Mouse (Mus musculus) heart, postnatal 0 days (tissue): ENCODE results near the gene Kmt2c. TPM values are rescaled to one million over a fixed set of nuclear protein-coding genes. Genes with fewer than 3 reads are reported as not detected.

ENCODE experiments used
- ATAC-seq: fragments of 200-750 bp; cut with Nextera tagmentation; 2 replicates; pipeline ENCODE4 v1.8.0; 2017; ENCODE audit warnings: low read depth, moderate number of reproducible peaks, moderate library complexity; ENCODE audit not compliant: insufficient read depth
- DNase-seq: peaks from one replicate; pipeline ENCODE4 v3.0.0-alpha.2; 2016; ENCODE audit warnings: low spot score
- H3K27ac ChIP-seq: fragments of 300-500 bp; sonication (generic); 2 replicates; pipeline ENCODE4 v1.5.1; 2014; ENCODE audit warnings: low read depth, mild to moderate bottlenecking
- H3K27me3 ChIP-seq: fragments of 300-500 bp; sonication (generic); 2 replicates; pipeline ENCODE4 v1.6.1; 2014; ENCODE audit warnings: low read length, mixed read lengths; ENCODE audit not compliant: control insufficient read depth, insufficient read depth
- H3K36me3 ChIP-seq: fragments of 300-500 bp; sonication (generic); replicated peaks from 2 replicates; pipeline ENCODE4 v1.6.1; 2014; ENCODE audit warnings: low read length, mixed read lengths; ENCODE audit not compliant: control insufficient read depth, insufficient read depth
- H3K4me1 ChIP-seq: fragments of 300-500 bp; sonication (generic); 2 replicates; pipeline ENCODE4 v1.6.1; 2014; ENCODE audit warnings: antibody characterized with exemption; ENCODE audit not compliant: control insufficient read depth, insufficient read depth
- H3K4me2 ChIP-seq: fragments of 300-500 bp; sonication (generic); 2 replicates; pipeline ENCODE4 v1.6.1; 2014; ENCODE audit warnings: low read depth, mild to moderate bottlenecking, low read length, moderate library complexity
- H3K4me3 ChIP-seq: fragments of 300-500 bp; sonication (generic); 2 replicates; pipeline ENCODE4 v1.5.1; 2014; ENCODE audit warnings: low read depth, low read length
- H3K9ac ChIP-seq: fragments of 300-500 bp; sonication (generic); replicated peaks from 2 replicates; pipeline ENCODE4 v1.6.1; 2014; ENCODE audit warnings: low read depth, low read length, mixed read lengths
- H3K9me3 ChIP-seq: fragments of 300-500 bp; sonication (generic); replicated peaks from 2 replicates; pipeline ENCODE4 v1.6.1; 2016; ENCODE audit warnings: low read length; ENCODE audit not compliant: control insufficient read depth
- CTCF ChIP-seq: IDR thresholded peaks from 2 replicates; pipeline ENCODE4 v1.5.1; 2016; ENCODE audit warnings: antibody characterized with exemption, control low read depth, low read depth
- EP300 ChIP-seq: IDR thresholded peaks from 2 replicates; pipeline ENCODE4 v1.6.1; 2016; ENCODE audit warnings: antibody characterized with exemption, low read depth
- WGBS: fragments of 180-500 bp; shearing (Covaris S2); extraction: QIAGEN DNeasy Blood & Tissue Kit; methylation state at CpG from one replicate; pipeline ENCODE4 v1.1.7; 2014; 5-methylcytosine and 5-hydroxymethylcytosine counted together
- polyA plus RNA-seq: library from polyadenylated mRNA; unstranded; fragments of >200 nt; fragmentation: Nextera tagmentation; extraction: Ambion mirVana; gene quantifications from 2 replicates; pipeline ENCODE4 v1.2.1, GENCODE M21; 2015
- total RNA-seq: library from RNA; depleted of rRNA; stranded (reverse); fragments of >200 nt; gene quantifications from 2 replicates; pipeline ENCODE4 v1.2.3, GENCODE M21; 2014; ENCODE audit warnings: low replicate concordance; rRNA removed

Kmt2c gene
- total RNA-seq (22.4 and 29.3 TPM in 2 replicates), polyA plus RNA-seq (5.4 TPM in 2 replicates)

GRCm38 (mm10) chr5:25498346-25498820, at the start of gene Kmt2c:
TSS of gene Kmt2c (minus strand) at chr5:25498783.
- TF ChIP-seq CTCF: no peak
- TF ChIP-seq EP300: no peak
- DNase-seq: peak; percentile 66
- H3K27ac ChIP-seq: peak within 1 kb of the TSS; percentile 98
- peak within 1 kb of the TSS; percentile 87 for H3K4me2 ChIP-seq
- no peaks in the 10 kb centered on the region for H3K27me3 ChIP-seq
- 1% methylated on average over 30 of the region's 54 CpGs for WGBS
- 0 out of 2 replicates have a peak, but pooled peaks have one; percentile 0 for ATAC-seq
- H3K36me3 ChIP-seq: no peaks in the 10 kb centered on the region
- peak within 1 kb of the TSS; percentile 98 for H3K9ac ChIP-seq
- H3K4me3 ChIP-seq: peak within 1 kb of the TSS; percentile 100
- peaks cover 9% of the 10 kb centered on the region for H3K4me1 ChIP-seq
- no peaks in the 10 kb centered on the region for H3K9me3 ChIP-seq

GRCm38 (mm10) chr5:25546912-25547311, 48.3 kb upstream of the Kmt2c start:
- no peak for TF ChIP-seq EP300
- no peak for TF ChIP-seq CTCF
- H3K4me1 ChIP-seq: no peaks in the 10 kb centered on the region
- WGBS: 95% methylated on average over 2 of the region's 2 CpGs
- no peak for DNase-seq
- no peaks in the 10 kb centered on the region for H3K9me3 ChIP-seq
- H3K36me3 ChIP-seq: no peaks in the 10 kb centered on the region
- H3K4me2 ChIP-seq: no peak overlapping the region
- no peak overlapping the region for H3K4me3 ChIP-seq
- no peak overlapping the region for H3K27ac ChIP-seq
- no peak for ATAC-seq
- H3K27me3 ChIP-seq: no peaks in the 10 kb centered on the region
- H3K9ac ChIP-seq: no peak overlapping the region

- Histone ChIP-seq H3K27ac (no peak overlapping the region), H3K4me3 (no peak overlapping the region), H3K4me2 (no peak overlapping the region), H3K27me3 (no peaks in the 10 kb centered on the region), H3K36me3 (no peaks in the 10 kb centered on the region), H3K9ac (no peak overlapping the region), H3K9me3 (no peaks in the 10 kb centered on the region), H3K4me1 (no peaks in the 10 kb centered on the region)
- 73% methylated on average over 5 of the region's 5 CpGs for WGBS
- ATAC-seq (no peak), DNase-seq (no peak)
- no peak for TF ChIP-seq EP300
- TF ChIP-seq CTCF: no peak
Measured at GRCm38 (mm10) chr5:25544566-25544965, 46.0 kb upstream of the Kmt2c start.

GRCm38 (mm10) chr5:25544061-25544460, 45.5 kb upstream of the Kmt2c start:
- TF ChIP-seq CTCF: no peak
- TF ChIP-seq EP300: no peak
- no peak overlapping the region for H3K27ac ChIP-seq
- H3K4me2 ChIP-seq: no peak overlapping the region
- no peaks in the 10 kb centered on the region for H3K9me3 ChIP-seq
- no peaks in the 10 kb centered on the region for H3K36me3 ChIP-seq
- 79% methylated on average over 3 of the region's 3 CpGs for WGBS
- no peaks in the 10 kb centered on the region for H3K27me3 ChIP-seq
- DNase-seq (no peak), ATAC-seq (no peak)
- no peaks in the 10 kb centered on the region for H3K4me1 ChIP-seq
- H3K4me3 ChIP-seq: no peak overlapping the region
- no peak overlapping the region for H3K9ac ChIP-seq

GRCm38 (mm10) chr5:25541661-25542060, 43.1 kb upstream of the Kmt2c start:
- Histone ChIP-seq H3K27me3 (no peaks in the 10 kb centered on the region), H3K4me1 (no peaks in the 10 kb centered on the region), H3K4me3 (no peak overlapping the region), H3K36me3 (no peaks in the 10 kb centered on the region), H3K9ac (no peak overlapping the region), H3K9me3 (no peaks in the 10 kb centered on the region), H3K4me2 (no peak overlapping the region), H3K27ac (no peak overlapping the region)
- 65% methylated on average over 2 of the region's 2 CpGs for WGBS
- ATAC-seq: no peak
- TF ChIP-seq EP300 (no peak), CTCF (no peak)
- no peak for DNase-seq

- no peaks in the 10 kb centered on the region for H3K27me3 ChIP-seq
- no peak for TF ChIP-seq EP300
- no peak for TF ChIP-seq CTCF
- no peak overlapping the region for H3K4me2 ChIP-seq
- H3K36me3 ChIP-seq: no peaks in the 10 kb centered on the region
- 82% methylated on average over 3 of the region's 3 CpGs for whole genome bisulfite sequencing
- no peaks in the 10 kb centered on the region for H3K9me3 ChIP-seq
- H3K4me1 ChIP-seq: no peaks in the 10 kb centered on the region
- no peak overlapping the region for H3K4me3 ChIP-seq
- DNase-seq: no peak
- H3K9ac ChIP-seq: no peak overlapping the region
- no peak overlapping the region for H3K27ac ChIP-seq
- ATAC-seq: no peak
Measured at GRCm38 (mm10) chr5:25540921-25541320, 42.3 kb upstream of the Kmt2c start.
